Mouse (Mus musculus): ENCODE results near the gene Cep112. TPM values are rescaled to one million over a fixed set of nuclear protein-coding genes. Genes with fewer than 3 reads are reported as not detected.

Cep112 gene
- polyA plus RNA-seq, 1 experiment from 2014 or later, result 11.0 TPM

DNA sequence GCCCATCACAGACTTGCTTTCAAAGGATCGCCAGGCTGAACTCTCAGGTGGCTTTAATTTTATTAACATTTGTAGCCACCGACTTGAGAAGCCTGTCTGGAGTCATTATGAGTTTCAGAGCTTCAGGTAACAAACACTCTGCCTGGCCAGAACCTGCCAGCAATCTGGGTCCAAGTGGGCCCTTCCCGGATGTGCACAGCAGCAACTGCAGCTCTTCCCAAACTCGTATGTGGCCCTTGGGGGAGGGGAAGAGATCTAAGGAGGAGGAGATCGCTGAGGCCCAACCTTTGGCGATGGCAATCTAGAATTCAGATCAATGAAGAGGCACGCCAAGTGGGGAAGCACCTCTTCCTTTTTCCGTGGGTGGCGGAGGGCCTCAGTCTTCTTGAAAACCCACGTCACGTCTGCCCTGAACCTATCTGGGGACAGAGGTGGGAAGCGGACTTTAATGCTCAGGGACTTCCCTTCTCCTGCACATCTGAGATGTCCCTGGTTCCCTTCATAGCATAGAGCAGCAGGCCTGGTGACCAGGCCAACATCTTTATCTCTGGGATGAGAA lies 468.3 kb downstream of the Cep112 start:
- no peaks in the 10 kb centered on the region for H3K36me3 ChIP-seq (replicated peaks)
- peak; percentile 49 for DNase-seq (ENCODE audit: low spot score)
- WGBS, result 31% methylated on average over 12 of the region's 12 CpGs
- peaks cover 74% of the 10 kb centered on the region for H3K4me1 ChIP-seq
- 0 out of 2 replicates have a peak overlapping the region, but pooled peaks have one; percentile 72 for H3K27ac ChIP-seq (replicated peaks)
- peaks cover 49% of the 10 kb centered on the region for H3K27me3 ChIP-seq (replicated peaks; ENCODE audit: low read depth, poor library complexity, severe bottlenecking)
- no peak overlapping the region for H3K4me3 ChIP-seq
- H3K9me3 ChIP-seq, result no peaks in the 10 kb centered on the region

DNA sequence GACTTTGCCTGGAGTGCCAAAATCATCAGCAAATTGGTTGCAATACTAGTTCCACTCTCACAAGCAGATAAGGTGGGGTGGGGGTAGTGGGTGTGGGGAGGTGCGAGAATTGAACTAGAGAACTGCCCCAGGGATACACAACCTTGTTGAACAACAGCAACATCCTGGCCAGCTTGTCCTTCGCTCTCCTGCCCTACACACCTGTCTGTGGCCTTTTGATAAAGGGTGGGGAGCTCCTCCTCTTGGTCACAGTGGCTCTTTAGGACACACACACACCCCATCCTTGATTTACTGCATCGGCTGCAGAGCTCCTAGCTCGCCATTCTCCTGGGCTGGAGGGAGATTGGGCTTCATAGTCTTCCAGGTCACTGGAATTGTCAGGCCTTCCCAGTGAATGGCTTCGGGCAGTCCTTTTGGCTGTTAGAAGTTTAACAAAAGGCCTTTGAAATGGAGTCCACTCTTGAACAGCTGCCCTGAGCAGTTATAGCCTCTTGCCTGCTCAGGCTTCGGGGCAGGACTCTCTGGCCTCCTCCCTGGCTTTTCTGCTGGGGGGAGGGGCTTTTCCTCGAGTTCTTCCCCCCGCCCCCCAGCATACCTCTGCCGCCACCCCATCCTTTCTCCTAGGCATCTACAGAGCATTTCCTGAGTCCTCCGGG lies 469.0 kb downstream of the Cep112 start:
- Histone ChIP-seq H3K4me3 (peak overlapping the region; percentile 14; the same call in 1 of the 2 replicates), H3K4me1 (peaks cover 74% of the 10 kb centered on the region), H3K36me3 (replicated peaks) (no peaks in the 10 kb centered on the region), H3K27ac (replicated peaks) (peak overlapping the region; percentile 72), H3K27me3 (replicated peaks; ENCODE audit: low read depth, poor library complexity, severe bottlenecking) (peaks cover 49% of the 10 kb centered on the region), H3K9me3 (no peaks in the 10 kb centered on the region)
- DNase-seq (ENCODE audit: low spot score), result peak; percentile 29
- WGBS, result 29% methylated on average over 10 of the region's 10 CpGs

GRCm38 (mm10) chr11:108897034-108897433 lies 472.0 kb downstream of the Cep112 start:
- Histone ChIP-seq H3K27me3 (replicated peaks; ENCODE audit: low read depth, poor library complexity, severe bottlenecking) (peaks cover 61% of the 10 kb centered on the region), H3K36me3 (replicated peaks) (no peaks in the 10 kb centered on the region), H3K27ac (replicated peaks) (no peak overlapping the region), H3K4me3 (no peak overlapping the region), H3K4me1 (peaks cover 59% of the 10 kb centered on the region), H3K9me3 (no peaks in the 10 kb centered on the region)
- no peak for DNase-seq (ENCODE audit: low spot score)
- WGBS, result 86% methylated on average over 4 of the region's 4 CpGs

DNA sequence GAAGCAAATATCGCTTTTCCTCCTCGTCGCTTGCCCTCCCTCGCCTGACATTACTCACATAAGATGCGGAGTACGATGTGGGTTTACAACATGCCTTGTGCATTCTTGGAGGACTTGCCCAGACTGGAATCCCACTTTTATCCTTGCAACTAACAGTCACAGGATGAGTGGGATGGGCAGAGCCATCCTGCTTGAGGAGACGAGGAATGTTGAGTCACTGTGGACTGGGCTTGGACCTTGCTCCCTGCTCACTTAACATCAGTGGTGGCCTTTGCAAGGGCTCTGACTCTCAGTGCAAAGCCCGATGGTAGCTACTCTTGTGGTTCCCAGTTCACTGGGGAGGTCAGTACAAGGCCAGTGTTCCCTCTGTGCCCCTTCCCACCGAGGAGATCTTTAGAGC lies 473.1 kb downstream of the Cep112 start:
- Histone ChIP-seq H3K27me3 (replicated peaks; ENCODE audit: low read depth, poor library complexity, severe bottlenecking) (peaks cover 55% of the 10 kb centered on the region), H3K4me3 (no peak overlapping the region), H3K36me3 (replicated peaks) (no peaks in the 10 kb centered on the region), H3K9me3 (no peaks in the 10 kb centered on the region), H3K4me1 (peaks cover 50% of the 10 kb centered on the region), H3K27ac (replicated peaks) (no peak overlapping the region)
- DNase-seq (ENCODE audit: low spot score), result no peak
- WGBS, result 83% methylated on average over 9 of the region's 9 CpGs

DNA sequence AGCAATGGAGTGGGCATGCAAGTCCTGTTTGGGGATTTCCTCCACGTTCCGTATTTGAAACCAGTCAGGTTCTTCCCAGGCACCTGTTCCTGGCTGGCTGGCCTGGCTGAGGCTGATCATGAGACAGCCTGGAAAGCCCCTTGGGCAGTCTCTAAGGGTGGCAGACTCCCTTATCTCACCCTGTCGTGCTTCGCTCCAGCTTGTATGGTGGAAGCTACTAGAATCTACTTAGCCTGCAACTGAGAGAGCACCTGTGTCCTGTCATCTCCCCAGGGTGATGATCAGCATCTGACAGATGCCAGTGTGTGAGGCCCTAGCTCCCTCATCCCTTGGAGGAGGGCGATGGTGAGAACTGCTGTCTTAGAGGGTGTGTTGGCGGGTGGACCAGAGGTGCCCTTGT lies 473.5 kb downstream of the Cep112 start:
- 84% methylated on average over 6 of the region's 6 CpGs for WGBS
- DNase-seq (ENCODE audit: low spot score), result no peak
- H3K4me3 ChIP-seq, result no peak overlapping the region
- peaks cover 46% of the 10 kb centered on the region for H3K4me1 ChIP-seq
- no peak overlapping the region for H3K27ac ChIP-seq (replicated peaks)
- H3K36me3 ChIP-seq (replicated peaks), result no peaks in the 10 kb centered on the region
- H3K27me3 ChIP-seq (replicated peaks; ENCODE audit: low read depth, poor library complexity, severe bottlenecking), result peaks cover 51% of the 10 kb centered on the region
- no peaks in the 10 kb centered on the region for H3K9me3 ChIP-seq

DNA sequence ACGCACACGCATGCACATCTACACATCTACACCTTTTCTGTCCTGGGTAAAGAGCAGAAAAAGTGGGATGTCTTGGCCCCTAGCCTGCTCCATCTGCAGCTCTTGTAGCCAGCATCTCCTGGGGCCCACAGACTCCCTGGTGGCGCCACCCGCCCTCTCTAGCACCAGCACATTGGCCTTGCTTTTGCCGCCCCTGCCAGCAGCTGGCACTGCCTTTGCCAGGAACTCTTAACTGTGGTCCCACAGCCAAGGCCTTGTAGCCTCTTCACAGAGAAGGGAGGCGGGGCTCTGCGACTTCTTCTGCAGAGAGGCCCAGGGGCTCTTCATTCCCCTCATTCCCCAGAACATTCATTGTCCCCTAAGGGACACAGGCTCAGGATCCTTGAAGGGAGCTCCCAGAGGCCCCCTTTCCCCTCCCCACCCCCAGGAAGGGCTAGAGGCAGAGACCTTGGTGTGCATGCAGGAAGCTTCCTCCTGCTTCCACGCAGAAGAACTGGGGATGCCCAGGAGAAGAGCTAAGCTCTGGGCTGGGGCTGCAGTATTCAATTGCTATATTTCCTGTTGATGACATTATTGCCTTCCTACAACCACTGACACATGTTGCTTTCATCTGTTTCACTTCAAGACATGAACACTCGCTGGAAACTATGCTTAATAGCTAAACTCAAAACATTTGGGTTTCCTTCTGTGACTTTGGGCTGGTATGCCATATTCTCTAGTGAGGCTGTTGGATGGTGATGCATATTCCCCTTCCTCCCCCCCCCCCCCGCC lies 475.9 kb downstream of the Cep112 start:
- Histone ChIP-seq H3K27ac (replicated peaks) (peak overlapping the region; percentile 52), H3K27me3 (replicated peaks; ENCODE audit: low read depth, poor library complexity, severe bottlenecking) (peaks cover 33% of the 10 kb centered on the region), H3K9me3 (no peaks in the 10 kb centered on the region), H3K4me3 (no peak overlapping the region), H3K36me3 (replicated peaks) (no peaks in the 10 kb centered on the region), H3K4me1 (peaks cover 28% of the 10 kb centered on the region)
- no peak for DNase-seq (ENCODE audit: low spot score)
- WGBS, result 72% methylated on average over 10 of the region's 10 CpGs

GRCm38 (mm10) chr11:108901670-108902069 lies 476.7 kb downstream of the Cep112 start:
- no peak overlapping the region for H3K4me3 ChIP-seq
- H3K4me1 ChIP-seq, result peaks cover 25% of the 10 kb centered on the region
- H3K27ac ChIP-seq (replicated peaks), result no peak overlapping the region; the same call in 1 of the 2 replicates
- H3K27me3 ChIP-seq (replicated peaks; ENCODE audit: low read depth, poor library complexity, severe bottlenecking), result peaks cover 36% of the 10 kb centered on the region
- no peaks in the 10 kb centered on the region for H3K9me3 ChIP-seq
- no peak for DNase-seq (ENCODE audit: low spot score)
- no peaks in the 10 kb centered on the region for H3K36me3 ChIP-seq (replicated peaks)
- 75% methylated on average over 7 of the region's 7 CpGs for WGBS

GRCm38 (mm10) chr11:108902303-108902702 lies 477.3 kb downstream of the Cep112 start:
- no peaks in the 10 kb centered on the region for H3K9me3 ChIP-seq
- no peak for DNase-seq (ENCODE audit: low spot score)
- H3K27me3 ChIP-seq (replicated peaks; ENCODE audit: low read depth, poor library complexity, severe bottlenecking), result peaks cover 43% of the 10 kb centered on the region
- no peak overlapping the region for H3K4me3 ChIP-seq
- H3K36me3 ChIP-seq (replicated peaks), result no peaks in the 10 kb centered on the region
- peaks cover 28% of the 10 kb centered on the region for H3K4me1 ChIP-seq
- WGBS, result 75% methylated on average over 4 of the region's 4 CpGs
- no peak overlapping the region; the same call in 1 of the 2 replicates for H3K27ac ChIP-seq (replicated peaks)

GRCm38 (mm10) chr11:108906590-108907254 lies 481.7 kb downstream of the Cep112 start:
- Histone ChIP-seq H3K4me1 (peaks cover 32% of the 10 kb centered on the region), H3K27me3 (replicated peaks; ENCODE audit: low read depth, poor library complexity, severe bottlenecking) (peaks cover 48% of the 10 kb centered on the region), H3K4me3 (no peak overlapping the region), H3K27ac (replicated peaks) (0 out of 2 replicates have a peak overlapping the region, but pooled peaks have one; percentile 2), H3K9me3 (no peaks in the 10 kb centered on the region), H3K36me3 (replicated peaks) (no peaks in the 10 kb centered on the region)
- WGBS, result 75% methylated on average over 7 of the region's 7 CpGs
- DNase-seq (ENCODE audit: low spot score), result no peak

GRCm38 (mm10) chr11:108909396-108910195 lies 484.6 kb downstream of the Cep112 start:
- peak overlapping the region; percentile 46 for H3K4me3 ChIP-seq
- DNase-seq (ENCODE audit: low spot score), result peak; percentile 41
- H3K4me1 ChIP-seq, result peaks cover 32% of the 10 kb centered on the region
- no peaks in the 10 kb centered on the region for H3K36me3 ChIP-seq (replicated peaks)
- peaks cover 54% of the 10 kb centered on the region for H3K27me3 ChIP-seq (replicated peaks; ENCODE audit: low read depth, poor library complexity, severe bottlenecking)
- 0 out of 2 replicates have a peak, but pooled peaks cover 2% of the 10 kb centered on the region for H3K9me3 ChIP-seq
- 3% methylated on average over 24 of the region's 24 CpGs for WGBS
- H3K27ac ChIP-seq (replicated peaks), result peak overlapping the region; percentile 54

All from embryonic facial prominence, embryonic 10.5 days (tissue).